Mouse (Mus musculus) midbrain, postnatal 0 days (tissue): ENCODE data around the gene Ccdc81. TPM values are rescaled to one million over a fixed set of nuclear protein-coding genes. Genes with fewer than 3 reads are reported as not detected.

Source experiments
- ATAC-seq: fragments of 200-750 bp; cut with Nextera tagmentation; 2 replicates; pipeline ENCODE4 v1.8.0; 2017; ENCODE audit warnings: moderate number of reproducible peaks, mild to moderate bottlenecking, moderate TSS enrichment, moderate library complexity; ENCODE audit not compliant: low FRiP score
- DNase-seq: peaks from one replicate; pipeline ENCODE4 v3.0.0-alpha.2; 2015; ENCODE audit warnings: low spot score
- H3K27ac ChIP-seq: fragments of 300-500 bp; sonication (generic); 2 replicates; pipeline ENCODE4 v1.5.1; 2014; ENCODE audit warnings: low read depth, mild to moderate bottlenecking, low read length, mixed read lengths
- H3K27me3 ChIP-seq: fragments of 300-500 bp; sonication (generic); 2 replicates; pipeline ENCODE4 v1.6.1; 2014; ENCODE audit warnings: low read length, control low read depth, mixed read lengths; ENCODE audit not compliant: insufficient read depth
- H3K36me3 ChIP-seq: fragments of 300-500 bp; sonication (generic); 2 replicates; pipeline ENCODE4 v1.6.1; 2014; ENCODE audit warnings: low read length, control low read depth, mixed read lengths; ENCODE audit not compliant: insufficient read depth
- H3K4me1 ChIP-seq: fragments of 300-500 bp; sonication (generic); 2 replicates; pipeline ENCODE4 v1.6.1; 2014; ENCODE audit warnings: mild to moderate bottlenecking, control low read depth, antibody characterized with exemption, low read length, mixed read lengths; ENCODE audit not compliant: insufficient read depth
- H3K4me2 ChIP-seq: fragments of 300-500 bp; sonication (generic); 2 replicates; pipeline ENCODE4 v1.6.1; 2014; ENCODE audit warnings: low read depth, mild to moderate bottlenecking, low read length, mixed read lengths; ENCODE audit not compliant: poor library complexity, severe bottlenecking
- H3K4me3 ChIP-seq: fragments of 300-500 bp; sonication (generic); 2 replicates; pipeline ENCODE4 v1.5.1; 2014; ENCODE audit warnings: low read depth, mild to moderate bottlenecking, low read length, moderate library complexity
- H3K9ac ChIP-seq: fragments of 300-500 bp; sonication (generic); replicated peaks from 2 replicates; pipeline ENCODE4 v1.6.1; 2014; ENCODE audit warnings: mild to moderate bottlenecking, low read length, moderate library complexity, mixed read lengths; ENCODE audit not compliant: poor library complexity, severe bottlenecking
- H3K9me3 ChIP-seq: fragments of 300-500 bp; sonication (generic); 2 replicates; pipeline ENCODE4 v1.6.1; 2016; ENCODE audit warnings: low read length, control low read depth
- CTCF ChIP-seq: IDR thresholded peaks from 2 replicates; pipeline ENCODE4 v1.5.1; 2016; ENCODE audit warnings: antibody characterized with exemption, mild to moderate bottlenecking
- WGBS: fragments of 180-500 bp; shearing (Covaris S2); extraction: QIAGEN DNeasy Blood & Tissue Kit; methylation state at CpG from one replicate; pipeline ENCODE4 v1.1.7; 2014; 5-methylcytosine and 5-hydroxymethylcytosine counted together
- polyA plus RNA-seq: library from polyadenylated mRNA; unstranded; fragments of >200 nt; fragmentation: Nextera tagmentation; extraction: Ambion mirVana; gene quantifications from 2 replicates; pipeline ENCODE4 v1.2.1, GENCODE M21; 2015
- total RNA-seq: library from RNA; depleted of rRNA; stranded (reverse); fragments of >200 nt; gene quantifications from 2 replicates; pipeline ENCODE4 v1.2.3, GENCODE M21; 2014

Gene Ccdc81
- total and polyA plus RNA-seq, 2 experiments from 2014 or later: 1.3 to 1.4 TPM

DNA sequence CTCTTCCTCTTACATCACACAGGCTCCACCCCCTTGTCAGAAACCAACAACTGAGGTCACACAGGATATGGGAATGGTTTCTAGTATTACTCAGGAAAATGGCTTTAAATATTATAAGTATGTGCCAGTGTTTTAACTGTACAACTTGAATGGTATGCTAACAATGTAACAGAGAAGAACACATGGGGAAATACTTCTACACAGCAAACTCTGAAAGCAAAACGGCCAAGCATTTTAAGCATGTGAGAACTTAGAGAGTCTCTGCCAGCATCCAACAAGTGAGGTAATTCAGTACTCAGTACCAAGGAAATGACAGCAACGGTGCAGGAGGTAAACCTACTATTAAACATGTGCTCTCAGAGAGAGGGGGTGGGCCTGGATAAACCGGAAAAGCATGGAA, 18.9 kb downstream of the Ccdc81 start:
- DNase-seq (no peak), ATAC-seq (no peak)
- H3K27ac ChIP-seq: no peak overlapping the region
- H3K36me3 ChIP-seq: no peaks in the 10 kb centered on the region
- no peak overlapping the region for H3K4me2 ChIP-seq
- TF ChIP-seq CTCF: no peak
- no peaks in the 10 kb centered on the region for H3K27me3 ChIP-seq
- H3K9ac ChIP-seq: no peak overlapping the region
- H3K4me1 ChIP-seq: no peaks in the 10 kb centered on the region
- H3K4me3 ChIP-seq: no peak overlapping the region
- 82% methylated on average over 3 of the region's 3 CpGs for WGBS
- H3K9me3 ChIP-seq: no peaks in the 10 kb centered on the region

DNA sequence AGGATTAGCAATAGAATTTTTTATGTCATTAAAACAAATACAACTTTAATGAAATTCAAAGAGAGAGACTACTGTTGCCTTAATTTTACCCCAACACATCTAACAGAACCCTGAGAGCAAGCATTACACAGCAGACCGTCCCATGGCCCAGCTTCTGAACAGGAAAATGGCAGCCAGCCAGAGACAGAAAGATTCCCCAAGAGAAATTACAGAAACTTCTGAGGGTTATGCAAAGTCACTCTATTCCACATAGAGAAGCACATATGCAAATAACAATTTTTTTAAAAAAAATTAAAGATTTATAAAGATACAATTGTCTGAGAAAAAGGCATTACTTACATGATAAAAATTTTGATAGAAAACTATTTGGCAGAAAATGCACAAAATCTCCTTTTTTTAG, 23.7 kb downstream of the Ccdc81 start:
- H3K9me3 ChIP-seq: no peaks in the 10 kb centered on the region
- H3K4me3 ChIP-seq: no peak overlapping the region
- H3K27me3 ChIP-seq: no peaks in the 10 kb centered on the region
- no peaks in the 10 kb centered on the region for H3K4me1 ChIP-seq
- no peak overlapping the region for H3K4me2 ChIP-seq
- no peak for ATAC-seq
- 75% methylated on average over 1 of the region's 1 CpGs for WGBS
- H3K9ac ChIP-seq: no peak overlapping the region
- DNase-seq: no peak
- H3K27ac ChIP-seq: no peak overlapping the region
- no peaks in the 10 kb centered on the region for H3K36me3 ChIP-seq
- TF ChIP-seq CTCF: no peak

DNA sequence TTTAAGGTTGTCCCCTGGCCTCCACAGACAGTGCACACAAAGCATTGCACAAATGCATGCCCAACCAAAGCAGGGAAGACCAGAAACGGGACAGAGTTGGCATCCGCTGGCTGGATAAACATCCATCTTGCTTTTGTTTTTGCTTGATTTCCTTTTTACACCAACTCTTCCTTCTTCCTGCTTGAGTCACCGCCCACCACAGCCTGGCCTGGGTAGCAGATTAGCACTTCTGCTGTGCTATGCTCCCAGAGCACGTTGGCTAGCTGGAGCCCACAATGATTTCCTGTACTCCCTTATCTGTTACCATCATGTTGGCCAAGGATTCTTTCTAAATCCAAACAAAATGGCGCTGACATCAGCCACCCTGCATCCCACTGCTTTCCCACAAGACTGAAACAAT, 36.2 kb downstream of the Ccdc81 start:
- H3K4me2 ChIP-seq: no peak overlapping the region

DNA sequence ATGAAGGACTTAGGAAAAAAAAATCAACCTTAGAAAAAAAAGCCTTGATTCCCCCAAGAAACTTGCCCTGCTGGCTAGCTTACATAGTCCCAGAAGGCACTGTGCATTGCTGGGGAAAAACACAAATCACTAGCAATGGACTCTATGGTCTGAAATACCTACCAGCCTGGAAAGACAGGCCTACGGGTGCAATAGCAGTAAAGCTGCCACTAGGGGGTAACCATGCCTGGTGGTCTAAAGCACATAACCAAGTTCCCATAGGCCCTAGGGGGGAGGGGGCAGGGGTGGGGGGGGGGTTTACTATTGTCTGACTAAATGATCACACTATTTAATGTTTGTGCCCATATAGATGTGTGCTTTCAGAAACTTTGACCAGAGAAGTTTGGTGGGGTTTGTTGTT, 38.7 kb downstream of the Ccdc81 start:
- Histone ChIP-seq H3K4me2 (no peak overlapping the region), H3K9ac (no peak overlapping the region), H3K27ac (no peak overlapping the region), H3K9me3 (no peaks in the 10 kb centered on the region), H3K36me3 (no peaks in the 10 kb centered on the region), H3K4me3 (no peak overlapping the region), H3K4me1 (no peaks in the 10 kb centered on the region), H3K27me3 (no peaks in the 10 kb centered on the region)
- DNase-seq: no peak
- WGBS: 95% methylated on average over 1 of the region's 1 CpGs
- no peak for TF ChIP-seq CTCF
- no peak for ATAC-seq

More for the DNA sequence above, 36.2 kb downstream of the Ccdc81 start:
- Histone ChIP-seq H3K4me1 (no peaks in the 10 kb centered on the region), H3K9ac (no peak overlapping the region), H3K36me3 (no peaks in the 10 kb centered on the region), H3K9me3 (no peaks in the 10 kb centered on the region), H3K27ac (no peak overlapping the region), H3K27me3 (no peaks in the 10 kb centered on the region), H3K4me3 (no peak overlapping the region)
- no peak for TF ChIP-seq CTCF
- ATAC-seq (no peak), DNase-seq (no peak)
- WGBS: 82% methylated on average over 5 of the region's 5 CpGs

DNA sequence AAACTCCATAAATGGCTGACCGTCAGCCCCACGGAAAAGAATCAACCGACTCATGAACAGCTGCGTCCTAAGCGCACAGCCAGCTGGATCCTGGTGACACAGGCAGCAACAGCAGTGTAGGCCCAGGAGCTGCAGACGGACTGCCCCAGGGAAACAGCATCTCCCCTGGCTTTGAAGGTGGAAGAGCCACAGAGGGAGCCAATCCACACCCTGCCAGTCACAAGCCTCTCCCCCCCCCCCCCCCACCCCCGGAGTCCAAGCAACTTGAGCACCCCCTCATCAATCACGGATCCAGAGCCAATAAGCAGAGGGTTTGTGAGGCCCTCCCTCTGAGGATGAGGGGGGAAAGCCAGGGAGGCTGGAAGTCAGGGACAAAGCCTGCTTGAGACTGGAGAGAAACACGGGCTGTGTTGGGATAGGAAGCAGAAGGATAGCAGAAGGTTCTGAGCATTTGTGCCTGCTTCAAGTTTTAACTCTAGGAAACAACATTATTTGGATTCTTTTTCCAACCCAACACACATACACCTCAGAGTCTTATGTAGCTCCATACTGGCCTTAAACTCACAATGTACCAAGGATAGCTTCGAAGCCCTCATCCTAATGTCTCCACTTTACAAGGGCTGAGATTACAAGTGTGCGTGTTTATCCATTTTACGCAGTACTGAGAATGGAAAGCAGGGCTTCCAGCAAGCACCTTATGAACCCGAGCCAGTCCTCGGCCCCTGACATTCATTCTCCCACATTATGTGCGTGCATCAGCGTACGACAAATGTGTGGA, 46.8 kb downstream of the Ccdc81 start:
- DNase-seq (peak; percentile 12), ATAC-seq (peak; percentile 44; the same call in 1 of the 2 replicates)
- no peak for TF ChIP-seq CTCF
- H3K4me2 ChIP-seq: no peak overlapping the region
- H3K4me1 ChIP-seq: no peaks in the 10 kb centered on the region
- no peaks in the 10 kb centered on the region for H3K9me3 ChIP-seq
- no peaks in the 10 kb centered on the region for H3K27me3 ChIP-seq
- no peak overlapping the region for H3K9ac ChIP-seq
- 56% methylated on average over 17 of the region's 17 CpGs for WGBS
- no peaks in the 10 kb centered on the region for H3K36me3 ChIP-seq
- no peak overlapping the region for H3K4me3 ChIP-seq
- no peak overlapping the region for H3K27ac ChIP-seq

DNA sequence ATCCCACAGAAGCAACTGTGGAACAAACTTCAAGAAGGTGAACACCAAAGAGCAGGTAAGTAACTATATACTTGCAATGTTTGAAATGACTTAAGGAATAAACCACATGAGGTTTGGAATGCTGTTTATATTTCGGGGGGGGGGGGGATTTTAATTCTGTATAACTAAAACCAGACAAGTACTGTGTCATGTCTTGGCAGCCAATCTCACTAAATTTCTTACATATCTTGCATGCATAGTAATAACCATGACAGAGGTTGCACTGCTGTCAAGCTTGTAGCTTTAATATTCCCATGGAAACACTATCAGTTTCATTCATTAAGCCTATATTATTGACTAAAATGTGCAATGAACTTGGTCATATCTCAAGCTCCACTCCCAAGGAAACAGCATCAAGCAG, 48.2 kb downstream of the Ccdc81 start:
- no peaks in the 10 kb centered on the region for H3K9me3 ChIP-seq

More for the DNA sequence above, 48.2 kb downstream of the Ccdc81 start:
- DNase-seq (no peak), ATAC-seq (no peak)
- Histone ChIP-seq H3K27ac (no peak overlapping the region), H3K27me3 (no peaks in the 10 kb centered on the region), H3K36me3 (no peaks in the 10 kb centered on the region), H3K9ac (no peak overlapping the region), H3K4me3 (no peak overlapping the region), H3K4me1 (no peaks in the 10 kb centered on the region), H3K4me2 (no peak overlapping the region)
- TF ChIP-seq CTCF: no peak
- 71% methylated on average over 1 of the region's 1 CpGs for WGBS
